Mouse (Mus musculus): ENCODE results near the gene Ell2. TPM values are rescaled to one million over a fixed set of nuclear protein-coding genes. Genes with fewer than 3 reads are reported as not detected.

Gene Ell2
- polyA plus RNA-seq, 1 experiment from 2014 or later = 13.6 TPM

- Histone ChIP-seq H3K9ac (ENCODE audit: low read depth, low read length) (no peak overlapping the region), H3K27ac (replicated peaks; ENCODE audit: low read depth, low read length) (no peak overlapping the region), H3K4me2 (ENCODE audit: low read depth, low read length) (no peak overlapping the region), H3K36me3 (ENCODE audit: control insufficient read depth, insufficient read depth, low read length) (no peaks in the 10 kb centered on the region), H3K4me3 (ENCODE audit: low read depth, low read length) (no peak overlapping the region), H3K9me3 (ENCODE audit: control insufficient read depth, low read length) (no peaks in the 10 kb centered on the region), H3K27me3 (replicated peaks; ENCODE audit: control insufficient read depth, insufficient read depth, low read length) (no peaks in the 10 kb centered on the region), H3K4me1 (ENCODE audit: control insufficient read depth, insufficient read depth, low read length) (no peaks in the 10 kb centered on the region)
- DNase-seq (ENCODE audit: low spot score) (no peak), ATAC-seq (ENCODE audit: low read depth) (no peak)
- 64% methylated on average over 6 of the region's 6 CpGs for WGBS
Measured at GRCm38 (mm10) chr13:75793863-75794629, 87.5 kb downstream of the Ell2 start.

GRCm38 (mm10) chr13:75797369-75798141 is 91.0 kb downstream of the Ell2 start:
- ATAC-seq (ENCODE audit: low read depth) (peak; percentile 97), DNase-seq (ENCODE audit: low spot score) (peak; percentile 89)
- Histone ChIP-seq H3K36me3 (ENCODE audit: control insufficient read depth, insufficient read depth, low read length) (no peaks in the 10 kb centered on the region), H3K4me3 (ENCODE audit: low read depth, low read length) (peak overlapping the region; percentile 24), H3K27me3 (replicated peaks; ENCODE audit: control insufficient read depth, insufficient read depth, low read length) (no peaks in the 10 kb centered on the region), H3K4me2 (ENCODE audit: low read depth, low read length) (peak overlapping the region; percentile 61), H3K9ac (ENCODE audit: low read depth, low read length) (0 out of 2 replicates have a peak overlapping the region, but pooled peaks have one; percentile 42), H3K9me3 (ENCODE audit: control insufficient read depth, low read length) (no peaks in the 10 kb centered on the region), H3K4me1 (ENCODE audit: control insufficient read depth, insufficient read depth, low read length) (no peaks in the 10 kb centered on the region), H3K27ac (replicated peaks; ENCODE audit: low read depth, low read length) (no peak overlapping the region)
- WGBS = 25% methylated on average over 18 of the region's 18 CpGs

DNA sequence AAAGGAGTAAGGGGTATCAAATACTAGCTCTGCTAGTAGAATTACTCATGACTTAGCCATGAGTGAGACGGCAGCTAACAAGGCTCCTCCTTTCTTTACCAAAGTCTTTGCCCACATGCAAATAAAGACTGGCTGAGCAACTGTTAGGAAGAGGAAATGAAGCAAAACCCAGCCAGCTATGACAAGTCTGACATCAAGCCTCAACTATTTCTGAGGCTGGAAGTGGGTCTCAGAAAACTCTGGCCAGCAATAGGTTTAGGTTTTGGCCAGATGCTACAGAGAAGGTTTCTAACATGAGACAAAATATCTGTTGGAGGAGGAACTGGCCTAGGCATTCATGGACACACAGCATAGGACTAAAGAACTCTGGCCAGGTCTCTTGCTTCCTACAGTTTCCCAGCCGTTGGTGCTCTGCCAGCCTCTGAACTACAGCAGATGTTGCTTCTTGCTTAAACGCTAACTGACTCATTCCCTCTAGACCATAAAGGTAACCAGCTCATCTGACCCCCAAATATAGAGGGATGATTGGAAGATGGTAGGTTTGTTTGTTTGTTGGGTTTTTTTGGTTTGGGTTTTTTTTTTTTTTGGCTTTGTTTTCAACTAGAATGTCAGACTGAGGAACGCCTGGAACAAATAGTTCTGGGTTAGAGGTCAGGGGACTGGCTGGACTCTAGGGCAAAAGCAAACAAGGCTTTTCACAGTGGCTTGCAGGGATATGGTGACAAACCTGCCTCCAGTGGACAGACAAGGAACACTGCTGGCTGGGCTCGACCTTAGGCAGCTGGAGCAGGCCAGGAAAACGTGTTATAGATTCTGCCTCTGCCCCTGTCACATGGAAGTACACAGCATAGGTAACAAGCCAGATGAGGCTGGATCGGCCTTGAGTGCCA is 92.1 kb downstream of the Ell2 start:
- H3K4me3 ChIP-seq (ENCODE audit: low read depth, low read length) = no peak overlapping the region
- H3K27ac ChIP-seq (replicated peaks; ENCODE audit: low read depth, low read length) = no peak overlapping the region
- no peaks in the 10 kb centered on the region for H3K9me3 ChIP-seq (ENCODE audit: control insufficient read depth, low read length)
- H3K9ac ChIP-seq (ENCODE audit: low read depth, low read length) = no peak overlapping the region
- DNase-seq (ENCODE audit: low spot score) (no peak), ATAC-seq (ENCODE audit: low read depth) (no peak)
- no peaks in the 10 kb centered on the region for H3K4me1 ChIP-seq (ENCODE audit: control insufficient read depth, insufficient read depth, low read length)
- WGBS = 56% methylated on average over 7 of the region's 7 CpGs
- no peaks in the 10 kb centered on the region for H3K27me3 ChIP-seq (replicated peaks; ENCODE audit: control insufficient read depth, insufficient read depth, low read length)
- no peaks in the 10 kb centered on the region for H3K36me3 ChIP-seq (ENCODE audit: control insufficient read depth, insufficient read depth, low read length)
- no peak overlapping the region for H3K4me2 ChIP-seq (ENCODE audit: low read depth, low read length)

DNA sequence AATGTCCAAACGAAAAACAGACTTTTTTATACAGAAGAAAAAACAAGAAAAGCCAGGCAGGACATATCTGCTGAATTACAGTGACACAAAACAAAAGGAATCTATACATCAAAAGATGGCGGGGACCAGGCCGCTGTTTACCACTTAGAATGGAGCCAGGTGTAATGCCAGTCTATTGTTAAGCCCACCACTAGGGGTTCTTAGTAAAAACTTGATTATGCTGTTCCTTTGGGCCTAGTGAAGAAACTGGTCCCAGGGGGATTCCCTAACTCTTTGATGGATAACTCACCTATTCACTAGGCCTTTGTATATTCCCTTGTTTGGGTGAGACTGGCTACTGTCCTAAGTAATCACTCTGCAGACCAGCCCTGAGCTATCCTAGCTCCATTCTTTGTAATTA is 92.9 kb downstream of the Ell2 start:
- no peaks in the 10 kb centered on the region for H3K9me3 ChIP-seq (ENCODE audit: control insufficient read depth, low read length)
- H3K27me3 ChIP-seq (replicated peaks; ENCODE audit: control insufficient read depth, insufficient read depth, low read length) = no peaks in the 10 kb centered on the region
- no peaks in the 10 kb centered on the region for H3K36me3 ChIP-seq (ENCODE audit: control insufficient read depth, insufficient read depth, low read length)
- no peak for DNase-seq (ENCODE audit: low spot score)
- no peak overlapping the region for H3K27ac ChIP-seq (replicated peaks; ENCODE audit: low read depth, low read length)
- WGBS = 84% methylated on average over 3 of the region's 3 CpGs
- H3K4me1 ChIP-seq (ENCODE audit: control insufficient read depth, insufficient read depth, low read length) = no peaks in the 10 kb centered on the region
- H3K4me2 ChIP-seq (ENCODE audit: low read depth, low read length) = no peak overlapping the region
- H3K9ac ChIP-seq (ENCODE audit: low read depth, low read length) = no peak overlapping the region
- H3K4me3 ChIP-seq (ENCODE audit: low read depth, low read length) = no peak overlapping the region
- ATAC-seq (ENCODE audit: low read depth) = no peak

DNA sequence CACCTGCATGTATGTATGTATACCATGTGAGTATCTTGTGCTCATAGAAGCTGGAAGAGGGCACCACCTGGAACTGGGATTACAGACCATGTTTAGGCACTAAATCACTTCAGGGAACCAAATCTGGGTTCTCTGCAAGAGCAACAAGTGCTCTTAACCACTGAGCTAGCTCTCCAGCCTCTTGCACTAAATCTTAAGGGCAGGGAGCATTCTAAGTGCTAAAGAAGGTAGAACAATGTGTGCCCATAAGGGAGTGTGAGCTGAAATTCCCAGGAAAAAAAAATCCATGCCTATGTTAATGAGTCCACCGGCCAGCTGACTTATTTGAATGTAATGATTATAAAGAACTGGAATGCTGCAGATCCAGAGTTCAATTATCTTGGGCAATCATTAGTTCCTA is 101.4 kb downstream of the Ell2 start:
- Histone ChIP-seq H3K4me3 (ENCODE audit: low read depth, low read length) (no peak overlapping the region), H3K4me2 (ENCODE audit: low read depth, low read length) (no peak overlapping the region), H3K36me3 (ENCODE audit: control insufficient read depth, insufficient read depth, low read length) (no peaks in the 10 kb centered on the region), H3K27ac (replicated peaks; ENCODE audit: low read depth, low read length) (no peak overlapping the region), H3K4me1 (ENCODE audit: control insufficient read depth, insufficient read depth, low read length) (no peaks in the 10 kb centered on the region), H3K9ac (ENCODE audit: low read depth, low read length) (no peak overlapping the region), H3K9me3 (ENCODE audit: control insufficient read depth, low read length) (no peaks in the 10 kb centered on the region), H3K27me3 (replicated peaks; ENCODE audit: control insufficient read depth, insufficient read depth, low read length) (no peaks in the 10 kb centered on the region)
- WGBS = 87% methylated on average over 1 of the region's 1 CpGs
- DNase-seq (ENCODE audit: low spot score) (no peak), ATAC-seq (ENCODE audit: low read depth) (no peak)

DNA sequence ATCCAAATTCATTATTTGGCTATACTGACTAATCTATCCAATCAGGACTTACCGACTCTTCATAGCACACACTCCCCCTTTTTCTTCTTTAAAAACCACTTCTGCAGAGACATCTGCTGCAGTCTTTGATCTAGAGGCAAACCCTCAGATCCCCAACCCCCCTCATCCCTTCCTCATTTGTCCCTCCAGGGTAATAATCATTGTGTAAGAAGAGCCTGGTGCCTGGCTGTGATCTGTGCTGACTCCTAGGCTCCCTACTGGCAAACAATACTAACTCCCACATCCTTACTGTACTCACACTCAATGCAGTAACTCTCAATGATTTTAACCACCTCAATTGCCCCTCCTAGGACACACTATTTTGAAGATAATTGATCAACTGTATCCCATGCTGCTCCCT is 103.4 kb downstream of the Ell2 start:
- DNase-seq (ENCODE audit: low spot score) (no peak), ATAC-seq (ENCODE audit: low read depth) (peak; percentile 30; the same call in 1 of the 2 replicates)
- H3K27me3 ChIP-seq (replicated peaks; ENCODE audit: control insufficient read depth, insufficient read depth, low read length) = no peaks in the 10 kb centered on the region
- H3K9me3 ChIP-seq (ENCODE audit: control insufficient read depth, low read length) = no peaks in the 10 kb centered on the region
- no peak overlapping the region for H3K9ac ChIP-seq (ENCODE audit: low read depth, low read length)
- no peak overlapping the region for H3K4me2 ChIP-seq (ENCODE audit: low read depth, low read length)
- no peak overlapping the region for H3K27ac ChIP-seq (replicated peaks; ENCODE audit: low read depth, low read length)
- H3K4me1 ChIP-seq (ENCODE audit: control insufficient read depth, insufficient read depth, low read length) = no peaks in the 10 kb centered on the region
- no peaks in the 10 kb centered on the region for H3K36me3 ChIP-seq (ENCODE audit: control insufficient read depth, insufficient read depth, low read length)
- WGBS = 53% methylated on average over 1 of the region's 1 CpGs
- no peak overlapping the region for H3K4me3 ChIP-seq (ENCODE audit: low read depth, low read length)

GRCm38 (mm10) chr13:75817183-75817582 is 110.6 kb downstream of the Ell2 start:
- 96% methylated on average over 2 of the region's 2 CpGs for WGBS
- Histone ChIP-seq H3K27ac (replicated peaks; ENCODE audit: low read depth, low read length) (no peak overlapping the region), H3K4me3 (ENCODE audit: low read depth, low read length) (no peak overlapping the region), H3K27me3 (replicated peaks; ENCODE audit: control insufficient read depth, insufficient read depth, low read length) (no peaks in the 10 kb centered on the region), H3K4me2 (ENCODE audit: low read depth, low read length) (no peak overlapping the region), H3K4me1 (ENCODE audit: control insufficient read depth, insufficient read depth, low read length) (no peaks in the 10 kb centered on the region), H3K9me3 (ENCODE audit: control insufficient read depth, low read length) (no peaks in the 10 kb centered on the region), H3K36me3 (ENCODE audit: control insufficient read depth, insufficient read depth, low read length) (no peaks in the 10 kb centered on the region), H3K9ac (ENCODE audit: low read depth, low read length) (no peak overlapping the region)
- no peak for DNase-seq (ENCODE audit: low spot score)
- ATAC-seq (ENCODE audit: low read depth) = no peak

- H3K4me3 ChIP-seq (ENCODE audit: low read depth, low read length) = no peak overlapping the region
- ATAC-seq (ENCODE audit: low read depth) (no peak), DNase-seq (ENCODE audit: low spot score) (peak; percentile 23)
- no peaks in the 10 kb centered on the region for H3K36me3 ChIP-seq (ENCODE audit: control insufficient read depth, insufficient read depth, low read length)
- H3K27me3 ChIP-seq (replicated peaks; ENCODE audit: control insufficient read depth, insufficient read depth, low read length) = no peaks in the 10 kb centered on the region
- no peak overlapping the region for H3K27ac ChIP-seq (replicated peaks; ENCODE audit: low read depth, low read length)
- no peak overlapping the region for H3K4me2 ChIP-seq (ENCODE audit: low read depth, low read length)
- WGBS = 44% methylated on average over 3 of the region's 3 CpGs
- H3K9ac ChIP-seq (ENCODE audit: low read depth, low read length) = no peak overlapping the region
- H3K4me1 ChIP-seq (ENCODE audit: control insufficient read depth, insufficient read depth, low read length) = no peaks in the 10 kb centered on the region
- H3K9me3 ChIP-seq (ENCODE audit: control insufficient read depth, low read length) = no peaks in the 10 kb centered on the region
Measured at GRCm38 (mm10) chr13:75818486-75818885, 111.9 kb downstream of the Ell2 start.
